Mouse (Mus musculus): Measurements from ENCODE around the gene Smlr1.

The Smlr1 gene

GRCm38 (mm10) chr10:25499323-25500071, 36.6 kb downstream of the Smlr1 start:
- peak; percentile 7 for DNase-seq (ENCODE audit: low read depth)

- DNase-seq (ENCODE audit: low read depth): peak; percentile 87
Observed at GRCm38 (mm10) chr10:25488456-25488855, 47.6 kb downstream of the Smlr1 start.

GRCm38 (mm10) chr10:25482791-25483190, 53.3 kb downstream of the Smlr1 start:
- DNase-seq (ENCODE audit: low read depth): no peak

- DNase-seq (ENCODE audit: low read depth): no peak
Observed at GRCm38 (mm10) chr10:25479716-25480115, 56.4 kb downstream of the Smlr1 start.

Data from NIH3T3 (cell line).